Mouse (Mus musculus) lung, embryonic 14.5 days (tissue): ENCODE data around the gene Tln2. TPM values are rescaled to one million over a fixed set of nuclear protein-coding genes. Genes with fewer than 3 reads are reported as not detected.

Source experiments
- ATAC-seq: fragments of 200-750 bp; cut with Nextera tagmentation; 2 replicates; pipeline ENCODE4 v1.8.0; 2017; ENCODE audit warnings: mild to moderate bottlenecking, moderate TSS enrichment, moderate library complexity; ENCODE audit not compliant: insufficient read depth
- DNase-seq: peaks from one replicate; pipeline ENCODE4 v3.0.0-alpha.2; 2015
- H3K27ac ChIP-seq: fragments of 300-500 bp; sonication (generic); 2 replicates; pipeline ENCODE4 v1.5.1; 2014; ENCODE audit warnings: low read depth, mild to moderate bottlenecking, moderate library complexity
- H3K27me3 ChIP-seq: fragments of 300-500 bp; sonication (generic); 2 replicates; pipeline ENCODE4 v1.6.1; 2014; ENCODE audit warnings: low read length, control low read depth; ENCODE audit not compliant: insufficient read depth
- H3K36me3 ChIP-seq: fragments of 300-500 bp; sonication (generic); 2 replicates; pipeline ENCODE4 v1.6.1; 2014; ENCODE audit warnings: control low read depth; ENCODE audit not compliant: insufficient read depth
- H3K4me1 ChIP-seq: fragments of 300-500 bp; sonication (generic); 2 replicates; pipeline ENCODE4 v1.6.1; 2014; ENCODE audit warnings: antibody characterized with exemption, control low read depth; ENCODE audit not compliant: insufficient read depth
- H3K4me2 ChIP-seq: fragments of 300-500 bp; sonication (generic); 2 replicates; pipeline ENCODE4 v1.6.1; 2014; ENCODE audit warnings: mild to moderate bottlenecking
- H3K4me3 ChIP-seq: fragments of 300-500 bp; sonication (generic); 2 replicates; pipeline ENCODE4 v1.5.1; 2014; ENCODE audit warnings: low read depth, low read length
- H3K9ac ChIP-seq: fragments of 300-500 bp; sonication (generic); 2 replicates; pipeline ENCODE4 v1.6.1; 2014
- H3K9me3 ChIP-seq: fragments of 300-500 bp; sonication (generic); 2 replicates; pipeline ENCODE4 v1.6.1; 2016; ENCODE audit warnings: low read depth, low read length, control low read depth
- CTCF ChIP-seq: IDR thresholded peaks from 2 replicates; pipeline ENCODE4 v1.5.1; 2016; ENCODE audit warnings: antibody characterized with exemption, low read depth
- WGBS: fragments of 180-500 bp; shearing (Covaris S2); extraction: QIAGEN DNeasy Blood & Tissue Kit; methylation state at CpG from one replicate; pipeline ENCODE4 v1.1.7; 2014; 5-methylcytosine and 5-hydroxymethylcytosine counted together
- polyA plus RNA-seq: library from polyadenylated mRNA; unstranded; fragments of >200 nt; fragmentation: Nextera tagmentation; extraction: Ambion mirVana; gene quantifications from 2 replicates; pipeline ENCODE4 v1.2.1, GENCODE M21; 2014

The Tln2 gene
- polyA plus RNA-seq, 1 experiment from 2014 or later = 19.1 TPM

GRCm38 (mm10) chr9:67245265-67245664 lies 314.2 kb downstream of the Tln2 start:
- DNase-seq = no peak
- WGBS = 99% methylated on average over 2 of the region's 2 CpGs
- no peaks in the 10 kb centered on the region for H3K9me3 ChIP-seq
- no peak overlapping the region for H3K9ac ChIP-seq
- H3K4me1 ChIP-seq = no peaks in the 10 kb centered on the region
- no peak overlapping the region for H3K4me2 ChIP-seq
- ATAC-seq = no peak
- peaks cover 3% of the 10 kb centered on the region; the same call in 1 of the 2 replicates for H3K36me3 ChIP-seq
- H3K27ac ChIP-seq = no peak overlapping the region
- no peaks in the 10 kb centered on the region for H3K27me3 ChIP-seq
- peak; percentile 52 for TF ChIP-seq CTCF
- H3K4me3 ChIP-seq = no peak overlapping the region

- no peaks in the 10 kb centered on the region for H3K9me3 ChIP-seq
- no peak for TF ChIP-seq CTCF
- no peak overlapping the region for H3K9ac ChIP-seq
- DNase-seq (peak; percentile 64), ATAC-seq (no peak)
- H3K4me2 ChIP-seq = no peak overlapping the region
- WGBS = 72% methylated on average over 5 of the region's 5 CpGs
- no peak overlapping the region for H3K27ac ChIP-seq
- H3K36me3 ChIP-seq = peaks cover 5% of the 10 kb centered on the region; the same call in 1 of the 2 replicates
- no peaks in the 10 kb centered on the region for H3K27me3 ChIP-seq
- no peak overlapping the region for H3K4me3 ChIP-seq
- H3K4me1 ChIP-seq = no peaks in the 10 kb centered on the region
Observed at GRCm38 (mm10) chr9:67241683-67242082, 317.8 kb downstream of the Tln2 start.

- Histone ChIP-seq H3K9ac (no peak overlapping the region), H3K4me2 (no peak overlapping the region), H3K4me3 (no peak overlapping the region), H3K27me3 (no peaks in the 10 kb centered on the region), H3K4me1 (no peaks in the 10 kb centered on the region), H3K36me3 (peaks cover 5% of the 10 kb centered on the region; the same call in 1 of the 2 replicates), H3K9me3 (no peaks in the 10 kb centered on the region), H3K27ac (no peak overlapping the region)
- 48% methylated on average over 9 of the region's 9 CpGs for WGBS
- peak; percentile 91 for DNase-seq
- peak; percentile 84 for ATAC-seq
- no peak for TF ChIP-seq CTCF
Observed at GRCm38 (mm10) chr9:67240456-67240855, 319.0 kb downstream of the Tln2 start.

GRCm38 (mm10) chr9:67236987-67237386 lies 322.5 kb downstream of the Tln2 start:
- ATAC-seq = no peak
- Histone ChIP-seq H3K36me3 (peaks cover 5% of the 10 kb centered on the region; the same call in 1 of the 2 replicates), H3K27me3 (no peaks in the 10 kb centered on the region)

GRCm38 (mm10) chr9:67235441-67236217 lies 323.9 kb downstream of the Tln2 start:
- Histone ChIP-seq H3K9me3 (no peaks in the 10 kb centered on the region), H3K4me3 (no peak overlapping the region), H3K9ac (no peak overlapping the region), H3K36me3 (peaks cover 5% of the 10 kb centered on the region; the same call in 1 of the 2 replicates), H3K27ac (0 out of 2 replicates have a peak overlapping the region, but pooled peaks have one; percentile 37), H3K4me1 (peaks cover 6% of the 10 kb centered on the region; the same call in 1 of the 2 replicates), H3K27me3 (no peaks in the 10 kb centered on the region), H3K4me2 (peak overlapping the region; percentile 34; the same call in 1 of the 2 replicates)
- DNase-seq (peak; percentile 86), ATAC-seq (peak; percentile 74)
- 24% methylated on average over 12 of the region's 12 CpGs for WGBS
- TF ChIP-seq CTCF = no peak

More at GRCm38 (mm10) chr9:67236987-67237386, 322.5 kb downstream of the Tln2 start:
- Histone ChIP-seq H3K9ac (no peak overlapping the region), H3K4me3 (no peak overlapping the region), H3K4me2 (no peak overlapping the region), H3K9me3 (no peaks in the 10 kb centered on the region), H3K27ac (no peak overlapping the region), H3K4me1 (peaks cover 6% of the 10 kb centered on the region; the same call in 1 of the 2 replicates)
- 60% methylated on average over 3 of the region's 3 CpGs for WGBS
- no peak for DNase-seq
- TF ChIP-seq CTCF = no peak

GRCm38 (mm10) chr9:67229033-67229432 lies 330.5 kb downstream of the Tln2 start:
- no peak for DNase-seq
- Histone ChIP-seq H3K27me3 (no peaks in the 10 kb centered on the region), H3K36me3 (peaks cover 7% of the 10 kb centered on the region; the same call in 1 of the 2 replicates), H3K4me3 (no peak overlapping the region), H3K9me3 (no peaks in the 10 kb centered on the region), H3K9ac (no peak overlapping the region), H3K27ac (no peak overlapping the region), H3K4me2 (no peak overlapping the region), H3K4me1 (no peaks in the 10 kb centered on the region)
- no peak for TF ChIP-seq CTCF
- WGBS = 76% methylated on average over 5 of the region's 5 CpGs
- ATAC-seq = no peak

- DNase-seq (peak; percentile 60), ATAC-seq (no peak)
- Histone ChIP-seq H3K27ac (no peak overlapping the region), H3K4me2 (no peak overlapping the region), H3K4me1 (no peaks in the 10 kb centered on the region), H3K27me3 (no peaks in the 10 kb centered on the region), H3K4me3 (no peak overlapping the region), H3K9me3 (no peaks in the 10 kb centered on the region), H3K9ac (no peak overlapping the region), H3K36me3 (peaks cover 9% of the 10 kb centered on the region; the same call in 1 of the 2 replicates)
- WGBS = 53% methylated on average over 3 of the region's 3 CpGs
- peak; percentile 62 for TF ChIP-seq CTCF
Observed at GRCm38 (mm10) chr9:67220388-67220787, 339.1 kb downstream of the Tln2 start.
